Mouse (Mus musculus) megakaryocyte, embryonic 14.5 days (primary cell): ENCODE results near the gene Dync1i1.

Source experiments
- FLI1 ChIP-seq: IDR thresholded peaks from 2 replicates; pipeline ENCODE4 v1.6.1; 2012; ENCODE audit warnings: low read length, inconsistent platforms, mixed read lengths
- GATA1 ChIP-seq: IDR thresholded peaks from 3 replicates; pipeline ENCODE4 v1.6.1; 2012; ENCODE audit warnings: mixed read lengths, low read length, inconsistent platforms, borderline replicate concordance

DNA sequence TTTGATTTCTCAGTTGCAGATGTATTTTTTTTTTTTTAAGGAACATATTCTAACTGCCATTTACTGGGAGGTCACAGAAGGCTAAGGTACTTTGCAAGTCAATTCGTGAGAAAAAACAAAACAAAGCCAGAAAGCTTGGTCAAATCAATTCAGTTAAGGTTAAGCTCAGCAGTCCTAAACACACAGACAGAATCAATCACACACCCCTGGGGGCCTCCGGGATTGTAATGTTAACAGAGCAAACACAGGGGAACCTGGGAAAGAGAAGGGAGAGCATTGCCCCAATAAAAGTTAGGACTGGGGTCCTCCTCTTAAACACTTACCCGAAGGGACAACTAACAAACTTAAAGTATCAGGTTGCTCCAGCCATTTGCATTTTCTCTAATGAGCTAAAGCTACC, 344.6 kb downstream of the Dync1i1 start:
- TF ChIP-seq FLI1 (no peak), GATA1 (no peak)
